In the genomic region with DNA sequence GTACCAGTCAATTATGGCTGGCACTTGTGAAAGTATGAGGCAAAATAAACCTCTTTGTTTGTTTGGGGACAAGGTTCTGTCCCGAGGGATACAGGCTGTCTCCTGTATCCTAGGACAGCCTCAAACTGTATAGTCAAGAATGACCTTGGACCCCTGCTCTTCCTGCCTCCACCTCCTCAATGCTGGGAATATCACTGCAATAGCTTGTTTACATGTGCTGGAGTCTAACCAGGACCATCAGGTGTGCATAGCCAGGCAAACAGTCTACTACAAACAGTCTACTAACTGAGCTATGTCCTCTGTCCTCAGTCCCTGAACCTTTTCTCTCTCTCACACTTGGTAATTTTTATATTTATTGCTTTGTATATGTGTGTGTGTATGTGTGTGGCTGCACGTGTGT, we compare ENCODE assay signal across 1 mouse cellular context.
TF ChIP-seq lines count a peak whose summit lies in the region.

No protein-coding gene starts in this region.

TF ChIP-seq in CH12.LX, 34 proteins besides CTCF, POLR2A, EP300 and RAD21:
- TF ChIP-seq BHLHE40 (IDR thresholded peaks at IDR 0.05; ENCODE audit: low read depth, low read length) (0 out of 2 replicates have a peak, but pooled peaks have one; percentile 13), ZMIZ1 (IDR thresholded peaks at IDR 0.05; ENCODE audit: low read depth, low read length) (no peak), MAZ (IDR thresholded peaks at IDR 0.05; ENCODE audit: low read depth, low read length) (no peak), CHD1 (IDR thresholded peaks at IDR 0.05; ENCODE audit: low read depth, low read length) (no peak)
TF ChIP-seq in CH12.LX: peak in this region for 1.
